Mouse (Mus musculus) layer of hippocampus, adult 2 months (tissue): ENCODE measurements around the gene Hs6st1. TPM values are rescaled to one million over a fixed set of nuclear protein-coding genes. Genes with fewer than 3 reads are reported as not detected.

ENCODE experiments used
- DNase-seq, 2 experiments: peaks; one replicate each; pipeline ENCODE4 v3.0.0; 2022; ENCODE audit warnings: low spot score in 2 of 2
- H3K27ac ChIP-seq: fragments of 200-600 bp; 2 replicates; pipeline ENCODE4 v1.8.1; 2022
- H3K4me3 ChIP-seq: fragments of 200-600 bp; 2 replicates; pipeline ENCODE4 v1.8.1; 2022; ENCODE audit warnings: mild to moderate bottlenecking
- CTCF ChIP-seq: fragments of 200-600 bp; conservative IDR thresholded peaks from 2 replicates; pipeline ENCODE4 v1.8.1; 2022; ENCODE audit warnings: antibody characterized with exemption, mild to moderate bottlenecking, moderate library complexity
- total RNA-seq, 2 experiments: library from RNA; stranded (reverse); gene quantifications; 2 replicates each; pipeline ENCODE4 v1.2.3; 2021

The Hs6st1 gene
- total RNA-seq, 2 experiments from 2014 or later, result 37.7 to 38.3 TPM

- no peak for TF ChIP-seq CTCF
- no peak overlapping the region for H3K4me3 ChIP-seq
- H3K27ac ChIP-seq, result no peak overlapping the region
- DNase-seq, result no peak
Measured at GRCm38 (mm10) chr1:36100371-36100770, 32.2 kb downstream of the Hs6st1 start.

DNA sequence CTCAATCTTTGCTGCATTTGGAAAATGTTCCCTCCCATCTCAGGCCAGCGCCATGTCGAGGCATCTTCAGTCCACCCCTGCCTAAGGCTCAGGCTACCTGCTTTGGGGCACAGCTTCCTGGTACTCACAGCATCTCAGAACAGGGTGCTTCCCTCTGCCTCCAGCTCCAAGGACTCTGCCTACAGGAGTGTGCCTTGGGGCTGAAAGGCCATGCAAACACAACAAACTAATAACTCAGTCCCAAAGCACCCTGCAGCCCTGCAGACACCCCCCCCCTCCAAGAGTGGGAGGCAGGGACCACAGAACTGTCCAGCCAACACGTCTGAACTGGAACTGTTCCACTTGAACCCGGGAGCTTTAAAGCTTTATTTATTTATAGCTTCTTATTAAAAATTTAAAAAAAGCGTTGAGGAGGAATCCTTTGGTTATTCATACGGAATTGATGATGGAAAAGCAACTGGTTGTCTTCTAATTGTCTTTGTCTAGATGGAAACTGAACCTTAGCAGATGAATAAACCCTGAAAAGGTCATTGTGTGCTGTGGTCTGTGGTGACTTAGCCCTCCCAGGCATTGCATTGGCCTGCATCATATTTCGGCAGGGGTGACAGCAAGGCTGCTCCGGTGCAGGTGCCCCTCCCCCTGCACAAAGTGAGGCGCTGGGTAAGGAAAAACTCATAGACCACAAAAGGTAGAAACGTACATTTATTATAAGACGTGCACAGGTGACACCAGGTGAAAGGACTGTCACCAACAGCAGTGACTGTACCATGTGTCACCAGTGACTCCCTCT, 37.9 kb downstream of the Hs6st1 start:
- DNase-seq, result no peak
- H3K4me3 ChIP-seq, result no peak overlapping the region
- no peak overlapping the region for H3K27ac ChIP-seq
- no peak for TF ChIP-seq CTCF

DNA sequence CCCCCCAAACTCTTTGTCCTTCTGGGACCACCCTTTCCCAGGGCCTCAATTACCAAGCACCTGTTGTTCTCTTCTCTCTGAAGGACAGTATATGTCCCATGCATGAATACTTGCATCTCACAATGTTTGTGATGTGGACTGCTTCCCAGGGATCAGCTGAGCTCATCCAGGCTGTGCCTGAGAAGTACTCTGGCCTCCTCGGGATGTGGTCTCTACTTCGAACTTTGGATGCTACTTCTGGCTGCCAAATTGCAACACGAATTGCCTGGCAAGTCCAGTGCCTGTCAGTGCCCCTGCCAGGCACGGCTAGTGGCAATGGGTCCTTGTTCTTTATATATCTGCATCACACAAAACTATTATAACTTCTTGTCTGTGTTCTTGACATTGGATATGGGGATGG, 41.8 kb downstream of the Hs6st1 start:
- DNase-seq, result no peak
- no peak overlapping the region for H3K4me3 ChIP-seq
- H3K27ac ChIP-seq, result no peak overlapping the region
- TF ChIP-seq CTCF, result no peak

- no peak overlapping the region for H3K27ac ChIP-seq
- H3K4me3 ChIP-seq, result no peak overlapping the region
- no peak for DNase-seq
- no peak for TF ChIP-seq CTCF
Measured at GRCm38 (mm10) chr1:36112665-36113064, 44.5 kb downstream of the Hs6st1 start.

DNA sequence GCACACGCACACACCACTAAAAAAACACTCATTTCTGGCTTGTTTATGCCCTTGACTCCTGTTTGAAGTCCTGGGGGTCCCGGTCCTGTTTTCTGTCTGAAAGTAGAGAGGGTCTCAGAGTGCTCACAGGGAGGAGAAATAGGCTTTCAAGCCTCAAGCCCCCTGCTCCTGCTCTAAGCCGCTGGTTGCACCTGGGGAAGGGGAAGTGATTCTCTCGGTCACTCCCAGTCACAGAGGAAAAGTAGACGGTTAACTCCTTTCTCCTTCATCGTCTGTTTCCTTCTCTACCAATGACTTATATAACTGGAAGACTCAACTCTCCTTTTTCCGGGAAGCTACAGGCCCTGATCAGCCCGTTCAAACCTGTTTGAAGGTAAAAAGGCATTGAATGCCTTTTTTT, 45.5 kb downstream of the Hs6st1 start:
- no peak overlapping the region for H3K27ac ChIP-seq
- no peak overlapping the region for H3K4me3 ChIP-seq
- no peak for DNase-seq
- TF ChIP-seq CTCF, result no peak

- TF ChIP-seq CTCF, result no peak
- no peak overlapping the region for H3K27ac ChIP-seq
- H3K4me3 ChIP-seq, result no peak overlapping the region
- no peak for DNase-seq
Measured at GRCm38 (mm10) chr1:36114844-36115243, 46.6 kb downstream of the Hs6st1 start.

DNA sequence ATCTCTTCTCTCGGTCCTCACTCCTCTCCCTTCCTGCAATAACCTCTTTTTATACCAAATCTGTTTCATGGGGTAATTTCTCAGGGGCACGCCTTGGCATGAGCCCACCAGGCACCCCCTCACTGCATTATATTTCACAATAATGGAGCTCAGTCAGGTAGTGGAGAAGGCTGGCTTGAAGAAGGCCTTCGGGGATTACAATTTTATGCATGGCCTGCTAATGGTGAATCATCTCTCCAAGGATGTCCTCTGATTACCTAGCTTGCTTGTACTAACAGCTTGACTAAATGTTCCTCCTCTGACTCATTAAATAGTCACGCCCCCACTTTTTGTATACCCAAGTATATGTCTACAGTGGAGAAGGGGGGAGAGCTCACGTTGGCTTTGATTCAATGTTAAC, 48.3 kb downstream of the Hs6st1 start:
- no peak overlapping the region for H3K4me3 ChIP-seq
- no peak for DNase-seq
- no peak overlapping the region for H3K27ac ChIP-seq
- no peak for TF ChIP-seq CTCF

DNA sequence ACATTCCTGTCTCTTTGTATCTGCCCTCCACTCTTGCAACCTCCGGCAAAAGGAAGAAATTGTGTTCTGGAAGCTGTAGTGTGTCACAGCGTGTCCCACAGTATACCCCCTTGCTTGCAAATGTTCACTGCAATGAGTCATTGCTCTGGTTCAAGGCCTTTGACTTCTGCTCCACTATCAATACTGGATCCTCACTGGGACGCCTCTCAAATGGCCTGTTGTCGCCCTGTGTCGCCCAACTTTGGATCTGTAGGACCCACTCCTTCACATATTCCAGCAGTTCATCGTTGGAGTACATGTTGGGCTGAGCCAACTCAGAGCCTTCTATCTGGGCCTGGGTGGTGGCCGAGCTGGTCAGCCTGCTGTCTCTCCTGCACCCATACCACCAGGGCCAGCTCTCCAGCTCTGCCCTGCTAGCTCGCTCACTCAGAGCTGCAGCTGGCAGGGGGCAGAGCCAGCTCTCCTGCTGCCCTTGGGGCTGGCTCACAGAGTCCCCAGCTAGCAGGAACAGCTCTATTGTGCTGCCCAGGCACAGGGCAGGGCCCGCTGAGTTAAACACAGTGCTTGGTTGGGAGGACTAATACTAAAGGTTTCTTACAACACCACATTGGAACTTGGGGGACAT, 50.0 kb downstream of the Hs6st1 start:
- H3K27ac ChIP-seq, result no peak overlapping the region
- no peak for DNase-seq
- TF ChIP-seq CTCF, result no peak
- H3K4me3 ChIP-seq, result no peak overlapping the region

GRCm38 (mm10) chr1:36118958-36119357, 50.8 kb downstream of the Hs6st1 start:
- Histone ChIP-seq H3K27ac (no peak overlapping the region), H3K4me3 (no peak overlapping the region)
- DNase-seq, result no peak
- TF ChIP-seq CTCF, result no peak

DNA sequence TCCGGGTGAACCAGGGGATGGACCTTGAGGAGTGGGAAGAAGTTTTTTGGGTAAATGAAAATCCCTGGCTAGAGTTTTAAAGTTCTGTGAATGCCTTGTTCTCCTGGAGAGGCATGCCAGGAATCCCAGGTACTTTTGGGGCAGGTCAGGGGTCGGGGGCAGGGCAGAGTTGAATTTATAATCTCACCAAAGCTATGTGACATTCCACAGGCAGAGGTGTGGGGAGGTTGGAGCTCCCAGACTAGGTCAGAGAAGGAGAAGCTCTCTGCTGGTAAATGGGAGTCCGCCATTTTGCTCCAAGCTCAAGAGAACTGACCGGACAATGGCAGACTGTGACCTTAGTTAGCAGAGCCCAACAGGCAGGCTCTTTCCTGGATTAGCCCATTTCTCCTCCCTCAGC, 51.2 kb downstream of the Hs6st1 start:
- no peak for DNase-seq
- no peak overlapping the region for H3K4me3 ChIP-seq
- TF ChIP-seq CTCF, result no peak
- H3K27ac ChIP-seq, result no peak overlapping the region

DNA sequence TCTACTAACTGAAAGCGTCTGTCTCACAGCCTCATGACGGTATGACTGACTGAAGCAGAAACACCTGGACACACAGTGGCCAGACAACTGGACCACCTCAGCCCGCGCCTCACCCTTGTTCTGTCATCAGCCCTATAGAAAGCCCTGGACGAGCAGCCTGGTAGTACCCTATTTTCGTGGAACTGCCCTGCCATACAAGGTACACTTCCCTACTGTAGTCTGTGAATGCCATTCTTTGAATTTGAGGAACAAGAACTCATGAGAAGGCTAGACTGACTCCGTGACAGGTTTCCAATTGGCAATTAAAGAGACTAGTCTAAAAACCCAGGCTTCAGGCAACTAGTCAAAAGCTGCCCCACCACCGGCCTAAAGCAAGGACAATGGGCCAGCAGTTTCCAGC, 53.0 kb downstream of the Hs6st1 start:
- H3K4me3 ChIP-seq, result no peak overlapping the region
- no peak for DNase-seq
- TF ChIP-seq CTCF, result no peak
- H3K27ac ChIP-seq, result no peak overlapping the region

DNA sequence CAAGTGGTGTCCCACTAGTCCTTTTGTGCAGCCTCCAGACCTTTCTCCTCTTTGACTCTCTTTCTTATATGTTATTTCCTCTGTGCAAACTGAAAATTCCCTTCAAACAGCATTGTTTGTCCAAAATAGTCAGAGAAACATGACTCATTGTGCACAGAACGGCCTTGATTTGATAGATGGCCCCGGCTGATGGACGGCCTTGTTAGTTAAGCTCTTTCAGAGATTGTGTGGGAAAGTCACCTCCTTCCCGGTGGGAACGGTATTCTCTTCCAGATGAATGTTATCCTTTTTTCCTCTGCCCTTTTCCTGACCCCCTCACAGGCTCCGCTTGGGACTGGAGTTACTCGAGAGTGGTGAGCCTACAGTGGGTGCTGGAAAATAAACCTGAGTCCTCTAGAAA, 56.9 kb downstream of the Hs6st1 start:
- Histone ChIP-seq H3K27ac (no peak overlapping the region), H3K4me3 (no peak overlapping the region)
- DNase-seq, result no peak
- no peak for TF ChIP-seq CTCF

DNA sequence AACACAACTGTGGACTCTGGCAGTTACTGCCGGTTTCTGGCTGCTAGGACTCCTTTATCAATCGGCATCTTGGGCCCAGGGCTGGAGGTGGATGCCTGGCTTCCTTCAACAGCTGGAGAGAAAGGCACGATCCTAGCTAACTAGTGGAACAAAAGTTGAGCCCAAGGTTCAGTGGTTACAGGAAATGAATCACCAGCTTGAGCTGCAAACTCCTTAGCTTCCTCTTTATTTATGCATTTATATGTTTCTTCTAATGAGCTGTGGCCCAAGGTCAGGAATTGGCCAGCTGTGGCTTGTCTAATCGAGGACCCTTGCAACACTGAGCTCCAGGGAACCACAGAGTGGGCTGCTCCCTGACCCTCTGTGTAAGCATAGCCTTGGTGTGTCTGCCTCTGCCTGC, 60.9 kb downstream of the Hs6st1 start:
- Histone ChIP-seq H3K27ac (no peak overlapping the region), H3K4me3 (no peak overlapping the region)
- no peak for TF ChIP-seq CTCF
- no peak for DNase-seq

DNA sequence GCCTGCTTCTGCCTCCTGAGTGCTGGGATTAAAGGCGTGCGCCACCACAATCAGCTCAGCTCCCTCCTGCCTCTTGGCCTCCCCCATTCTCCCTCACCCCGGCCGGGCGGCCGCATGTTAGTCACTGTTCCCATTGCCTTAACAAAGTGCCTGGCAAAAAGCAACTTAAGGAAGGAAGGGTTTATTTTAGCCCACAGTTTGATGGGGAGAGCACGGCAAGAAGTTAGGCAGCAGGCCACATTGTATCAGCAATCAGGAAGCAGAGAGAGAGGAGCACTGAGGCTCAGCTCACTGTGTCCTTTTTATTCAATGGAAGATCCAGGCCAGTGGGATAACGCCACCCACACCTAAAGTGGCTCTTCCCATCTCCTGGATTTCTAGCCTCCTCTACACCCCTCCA, 61.7 kb downstream of the Hs6st1 start:
- no peak for DNase-seq
- H3K4me3 ChIP-seq, result no peak overlapping the region
- TF ChIP-seq CTCF, result no peak
- H3K27ac ChIP-seq, result no peak overlapping the region
